Mouse (Mus musculus): ENCODE measurements around the gene Rbmxl2. TPM values are rescaled to one million over a fixed set of nuclear protein-coding genes. Genes with fewer than 3 reads are reported as not detected.

Gene Rbmxl2
- polyA plus RNA-seq (2015; fragmentation: Nextera tagmentation; extraction: Ambion mirVana): not detected in 2 replicates

DNA sequence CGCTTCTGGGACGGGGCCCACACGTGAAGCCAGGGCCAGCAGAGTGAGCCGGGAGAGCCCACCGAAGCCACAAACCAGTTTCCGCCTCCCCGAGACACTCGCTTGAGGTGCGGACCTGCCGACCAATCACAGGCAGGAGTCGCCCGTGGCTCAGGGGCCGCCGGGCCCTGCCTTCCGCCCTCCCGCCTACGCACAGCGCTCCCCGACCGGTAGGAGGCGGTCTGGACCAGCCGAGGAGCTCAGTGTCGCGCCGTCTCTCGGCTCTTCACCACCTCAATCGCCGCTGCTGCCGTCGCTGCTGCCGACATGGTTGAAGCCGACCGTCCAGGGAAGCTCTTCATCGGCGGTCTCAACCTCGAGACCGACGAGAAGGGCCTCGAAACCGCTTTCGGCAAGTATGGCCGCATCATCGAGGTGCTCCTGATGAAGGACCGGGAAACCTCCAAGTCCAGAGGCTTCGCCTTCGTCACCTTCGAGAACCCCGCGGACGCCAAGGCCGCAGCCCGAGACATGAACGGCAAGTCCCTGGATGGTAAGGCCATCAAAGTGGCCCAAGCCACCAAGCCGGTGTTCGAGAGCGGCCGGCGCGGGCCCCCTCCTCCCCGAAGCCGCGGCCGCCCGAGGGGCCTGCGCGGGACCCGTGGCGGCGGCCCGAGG is at the start of gene Rbmxl2:
Rbmxl2 (plus strand) TSS at position 242 of the 657 bp plus-strand sequence.
- no peak for DNase-seq (ENCODE audit: low spot score)

DNA sequence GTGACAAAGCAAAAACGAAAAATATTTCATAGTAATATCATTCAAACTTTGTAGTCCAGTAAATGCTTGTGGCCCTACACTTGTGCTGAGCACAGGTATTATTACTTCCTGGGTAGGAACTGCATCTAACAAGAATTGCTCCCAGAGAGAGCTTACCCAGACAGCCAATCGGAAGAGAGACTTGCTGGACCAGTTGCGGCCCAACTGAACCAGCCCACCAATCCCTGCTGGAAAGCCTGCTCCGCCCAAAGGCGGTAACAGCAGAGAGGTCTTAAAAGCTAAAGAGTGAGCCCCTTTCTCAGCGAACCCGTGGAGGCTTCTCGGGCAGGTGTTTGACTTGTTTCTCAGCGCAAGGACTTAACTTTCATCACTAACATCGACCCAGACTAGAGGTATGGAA is 42.6 kb upstream of the Rbmxl2 start, which contains the start of gene Nlrp14:
Nlrp14 (plus strand) TSS at position 301 of the 400 bp plus-strand sequence.
- DNase-seq (ENCODE audit: low spot score): no peak

DNA sequence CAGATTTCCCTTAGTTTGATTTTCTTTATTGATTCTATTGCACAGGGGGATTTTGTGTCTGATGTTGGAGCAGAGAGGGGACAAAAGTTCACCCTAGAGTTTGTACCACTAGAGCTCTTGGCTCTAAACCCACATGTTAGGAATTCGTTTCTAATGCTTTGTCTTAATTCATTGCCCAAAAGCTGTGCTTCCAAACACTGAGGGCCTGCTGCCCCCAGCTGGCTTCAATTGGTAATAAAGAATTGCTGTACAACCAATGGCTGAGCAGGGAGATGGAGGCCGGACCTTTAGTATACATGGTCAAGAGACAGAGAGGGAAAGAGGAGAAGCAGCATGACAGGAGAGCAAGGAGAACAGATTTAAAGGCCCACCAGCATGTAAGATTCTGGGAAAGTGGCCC is 28.8 kb upstream of the Rbmxl2 start:
- no peak for DNase-seq (ENCODE audit: low spot score)

DNA sequence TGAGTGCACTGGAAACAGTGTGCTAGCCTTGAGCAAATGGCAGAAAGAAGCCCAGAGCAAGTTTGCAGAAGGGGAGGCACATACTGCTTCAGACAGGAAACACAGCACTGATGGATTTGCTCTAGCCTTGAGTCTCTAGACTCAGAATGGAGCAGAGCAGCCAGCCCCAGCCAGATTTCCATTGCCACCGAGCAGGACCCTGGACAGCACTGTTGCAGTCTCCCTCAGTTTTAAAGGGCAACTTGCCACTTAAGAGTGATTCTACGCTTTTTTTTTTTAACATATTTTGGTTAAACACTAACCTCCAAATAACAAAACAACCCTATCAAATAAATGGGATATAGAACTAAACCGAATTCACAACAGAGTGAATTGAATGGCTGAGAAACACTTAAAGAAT is 7.4 kb upstream of the Rbmxl2 start:
- no peak for DNase-seq (ENCODE audit: low spot score)

DNA sequence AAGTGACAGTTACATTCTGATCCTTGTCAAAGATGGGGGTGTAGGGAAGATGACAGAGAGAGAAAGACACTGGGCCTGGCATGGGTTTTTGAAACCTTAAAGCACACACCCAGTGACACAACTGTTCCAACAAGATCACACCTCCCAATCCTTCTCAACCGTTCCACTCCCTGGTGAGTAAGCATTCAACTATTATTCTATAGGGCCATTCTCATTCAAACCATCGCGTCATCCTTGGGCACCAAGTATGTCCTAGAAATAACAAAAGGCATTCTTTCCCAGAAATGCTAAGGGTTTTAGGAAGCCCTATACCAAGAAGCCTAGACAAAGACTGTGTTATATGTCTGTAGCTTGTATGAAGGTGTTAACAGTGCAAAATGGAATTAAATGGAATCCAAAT is 1.4 kb upstream of the Rbmxl2 start:
- DNase-seq (ENCODE audit: low spot score): no peak

DNA sequence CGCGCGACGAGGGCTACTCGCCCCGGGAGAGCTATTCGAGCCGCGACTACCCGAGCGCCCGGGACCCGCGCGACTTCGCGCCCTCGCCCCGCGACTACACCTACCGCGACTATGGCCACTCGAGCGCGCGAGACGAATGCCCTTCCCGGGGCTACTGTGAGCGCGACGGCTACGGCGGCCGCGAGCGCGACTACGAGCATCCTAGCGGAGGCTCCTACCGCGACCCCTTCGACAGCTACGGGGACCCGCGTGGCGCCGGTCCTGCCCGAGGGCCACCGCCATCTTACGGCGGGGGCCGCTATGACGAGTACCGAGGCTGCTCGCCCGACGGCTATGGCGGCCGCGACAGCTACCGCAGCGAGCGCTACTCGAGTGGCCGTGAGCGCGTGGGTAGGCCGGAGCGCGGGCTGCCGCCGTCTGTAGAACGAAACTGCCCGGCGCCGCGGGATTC is 906 bp downstream of the Rbmxl2 start:
- no peak for DNase-seq (ENCODE audit: low spot score)

DNA sequence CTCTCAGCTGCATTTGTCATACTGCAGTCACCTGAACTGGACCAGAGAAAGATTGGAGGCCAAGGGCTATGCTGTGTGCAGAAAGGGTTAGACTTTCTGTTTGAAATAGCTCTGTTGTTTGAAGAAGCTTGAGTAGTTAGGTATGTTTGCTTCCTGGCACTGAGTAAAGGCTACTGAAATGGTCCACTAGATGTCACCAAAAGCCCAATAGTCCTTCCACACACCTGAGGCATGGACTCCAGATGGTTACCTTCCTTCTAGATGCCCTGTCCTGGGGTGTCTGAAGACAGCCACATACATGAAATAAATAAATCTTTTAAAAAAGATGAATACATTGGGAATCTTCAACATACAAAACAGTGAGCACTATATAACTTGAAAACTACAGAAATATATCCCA is 6.5 kb downstream of the Rbmxl2 start:
- no peak for DNase-seq (ENCODE audit: low spot score)

DNA sequence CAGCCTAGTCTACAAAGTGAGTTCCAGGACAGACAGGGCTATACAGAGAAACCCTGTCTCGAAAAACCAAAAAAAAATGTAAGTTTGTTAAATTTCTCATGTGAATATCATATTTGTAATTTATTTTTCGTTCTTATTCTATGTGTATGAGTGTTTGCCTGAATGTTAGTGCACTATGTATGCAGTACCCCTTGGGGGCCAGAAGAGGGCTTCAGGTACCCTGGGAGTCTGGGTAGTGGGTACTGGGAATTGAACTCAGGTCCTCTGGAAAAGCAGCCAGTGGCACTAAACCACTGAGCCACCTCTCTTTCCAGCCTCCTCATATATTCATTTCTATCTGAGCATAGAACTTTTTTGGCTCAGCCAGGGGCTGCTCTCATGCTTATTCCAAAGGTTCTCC is 7.6 kb downstream of the Rbmxl2 start:
- no peak for DNase-seq (ENCODE audit: low spot score)

DNA sequence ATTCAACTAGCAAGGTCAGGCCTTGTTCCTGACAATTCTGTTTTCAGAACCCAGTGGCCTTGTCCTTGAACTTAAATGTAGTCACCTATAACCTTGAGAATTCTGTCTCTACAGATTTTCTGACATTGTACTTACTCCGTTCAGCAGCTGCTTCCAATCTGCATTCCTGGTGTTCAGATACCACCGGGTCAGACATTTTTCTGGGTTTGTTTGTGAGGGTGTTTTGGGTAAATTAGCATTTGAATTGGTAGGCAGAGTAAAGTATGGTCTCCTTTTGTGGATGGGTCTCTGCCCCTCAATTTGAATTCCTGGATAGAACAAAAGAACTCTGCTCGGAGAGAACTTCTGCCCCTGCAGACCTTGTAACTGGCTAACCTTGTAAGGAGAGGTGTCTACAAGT is 27.6 kb downstream of the Rbmxl2 start:
- no peak for DNase-seq (ENCODE audit: low spot score)

DNA sequence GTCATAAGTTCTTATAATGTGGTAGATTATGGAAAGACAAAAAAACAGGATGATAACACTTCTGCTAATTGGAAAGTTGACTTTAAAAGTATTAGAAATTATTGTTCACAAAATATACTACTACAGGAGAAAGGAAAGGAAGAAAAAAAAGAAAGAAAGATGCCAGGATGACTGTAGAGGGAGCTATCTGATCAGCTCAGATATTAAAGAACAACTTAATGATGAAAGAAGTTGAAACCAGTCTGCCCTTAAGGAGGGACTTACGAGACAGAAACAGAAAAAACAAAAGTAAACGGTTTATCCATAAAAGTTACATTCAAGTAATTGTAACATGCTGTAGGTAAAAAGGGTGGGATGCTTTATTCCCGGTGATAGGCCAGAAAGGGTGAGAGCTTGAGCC is 28.3 kb downstream of the Rbmxl2 start:
- no peak for DNase-seq (ENCODE audit: low spot score)

DNA sequence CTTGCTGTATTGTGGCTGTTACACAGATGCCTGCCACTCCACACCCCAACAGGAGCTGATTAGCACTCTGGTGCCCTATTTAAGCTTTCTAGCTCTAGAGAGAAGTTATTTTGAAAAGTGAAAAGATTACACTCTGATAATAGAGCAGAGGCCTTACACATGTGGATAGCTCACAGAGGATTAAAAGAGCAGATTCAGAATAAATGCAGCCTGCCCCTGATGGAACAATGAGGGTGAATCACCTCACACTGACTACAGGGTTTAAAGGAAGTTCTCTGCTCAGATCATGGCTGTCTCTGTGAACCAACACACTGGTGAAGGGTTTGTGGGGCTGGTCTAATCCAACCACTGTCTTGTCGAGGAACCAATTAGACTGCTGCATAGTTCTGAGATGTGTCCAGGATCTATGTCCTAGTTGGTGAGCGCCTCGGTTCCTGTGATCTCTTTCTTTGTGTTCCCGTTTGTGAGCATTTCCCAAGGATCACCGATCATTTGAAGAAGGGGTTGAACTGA is 32.2 kb downstream of the Rbmxl2 start:
- DNase-seq (ENCODE audit: low spot score): no peak

DNA sequence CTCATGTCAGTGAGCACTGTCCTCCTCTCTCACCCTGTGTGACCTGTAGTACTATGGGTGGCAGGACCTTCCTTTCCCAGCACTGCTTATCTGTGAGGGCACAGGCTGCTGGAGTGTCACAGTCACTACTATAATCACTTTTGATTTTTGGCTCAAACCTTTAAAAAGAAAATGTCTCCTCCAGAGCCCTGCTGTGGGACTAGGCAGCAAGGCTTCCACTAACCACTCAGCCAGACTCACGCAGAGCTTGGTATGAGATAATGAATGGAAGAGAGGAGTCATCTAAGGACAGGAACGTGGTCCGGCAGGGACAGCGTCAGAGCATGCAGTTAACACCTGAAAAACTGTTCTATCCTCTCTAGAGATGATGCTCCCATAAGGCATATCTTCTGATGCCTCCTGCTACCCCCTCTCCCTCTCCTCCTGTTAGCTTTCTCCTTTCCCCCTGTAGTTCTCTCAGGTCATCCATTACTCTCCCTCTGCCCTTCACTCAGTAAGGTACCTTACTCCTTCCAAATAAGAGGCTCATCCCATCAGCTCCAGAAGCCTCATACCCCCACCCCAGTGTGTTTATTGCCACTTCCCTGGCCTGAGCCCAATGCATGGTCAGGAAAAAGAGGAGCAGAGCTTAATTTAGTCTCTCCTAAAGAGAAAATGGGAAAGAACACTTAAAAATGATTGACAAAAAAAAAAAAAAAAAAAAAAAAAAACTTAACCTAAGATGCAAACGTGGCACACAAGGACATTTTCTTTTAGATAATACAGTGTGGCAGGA is 41.2 kb downstream of the Rbmxl2 start:
- no peak for DNase-seq (ENCODE audit: low spot score)

DNA sequence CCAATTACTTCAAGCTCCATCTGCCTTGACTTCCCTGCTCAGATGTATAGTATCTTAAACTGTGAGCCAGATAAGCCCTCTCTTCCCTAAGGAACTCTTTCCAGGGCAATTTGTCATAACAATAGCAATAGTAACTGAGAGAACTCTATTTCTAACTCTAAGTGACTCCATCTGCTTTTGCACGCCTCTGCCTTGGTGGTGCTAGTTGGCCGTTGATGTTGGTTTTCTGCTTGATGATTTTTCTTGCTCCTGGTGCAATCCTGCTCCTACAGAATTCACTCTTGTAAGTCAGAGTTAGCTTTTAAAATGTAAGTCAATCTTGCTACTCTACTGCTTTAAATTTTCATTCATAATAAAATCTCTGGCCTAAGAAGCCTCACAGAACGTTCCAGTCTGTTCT is 44.1 kb downstream of the Rbmxl2 start:
- DNase-seq (ENCODE audit: low spot score): no peak

DNA sequence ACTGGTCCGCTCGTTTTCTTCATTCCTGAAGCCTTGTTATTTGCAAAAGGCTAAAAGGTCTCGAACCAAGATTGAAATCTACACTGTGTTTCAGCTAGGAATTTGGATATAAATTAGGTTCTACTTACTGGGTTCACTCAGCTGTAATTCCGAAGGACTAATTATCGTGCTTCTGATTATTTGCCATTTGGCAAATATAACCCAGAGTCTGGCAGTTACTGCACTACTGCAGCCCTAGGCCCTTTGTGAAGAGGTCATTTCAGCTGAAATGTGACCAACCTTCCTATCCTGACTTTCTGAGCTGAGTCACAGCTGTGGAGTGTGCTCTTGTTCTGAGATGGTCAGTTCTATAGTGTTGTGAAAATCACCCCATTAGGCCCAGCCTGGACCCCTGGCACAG is 50.7 kb downstream of the Rbmxl2 start:
- DNase-seq (ENCODE audit: low spot score): no peak

Other genes with a start within 250 kb of the Rbmxl2 start
- not detected in 2 replicates for gene Olfr6, start 245.5 kb upstream of the Rbmxl2 start, polyA plus RNA-seq (2015; fragmentation: Nextera tagmentation; extraction: Ambion mirVana)
- gene Olfr711, start 234.0 kb upstream of the Rbmxl2 start, polyA plus RNA-seq (2015; fragmentation: Nextera tagmentation; extraction: Ambion mirVana): not detected in 2 replicates
- gene Olfr2, start 203.4 kb upstream of the Rbmxl2 start, polyA plus RNA-seq (2015; fragmentation: Nextera tagmentation; extraction: Ambion mirVana): not detected in 2 replicates
- 0.03 TPM in 1 of 2 replicates, not detected in the other for gene Olfr713, start 178.3 kb upstream of the Rbmxl2 start, polyA plus RNA-seq (2015; fragmentation: Nextera tagmentation; extraction: Ambion mirVana)
- gene Olfr714, start 138.5 kb upstream of the Rbmxl2 start, polyA plus RNA-seq (2015; fragmentation: Nextera tagmentation; extraction: Ambion mirVana): not detected in 2 replicates
- not detected in 2 replicates for gene Olfr17, start 116.2 kb upstream of the Rbmxl2 start, polyA plus RNA-seq (2015; fragmentation: Nextera tagmentation; extraction: Ambion mirVana)
- not detected in 2 replicates for gene Olfr715b, start 99.1 kb upstream of the Rbmxl2 start, polyA plus RNA-seq (2015; fragmentation: Nextera tagmentation; extraction: Ambion mirVana)
- gene Olfr715, start 78.4 kb upstream of the Rbmxl2 start, polyA plus RNA-seq (2015; fragmentation: Nextera tagmentation; extraction: Ambion mirVana): not detected in 2 replicates
- gene Olfr716, start 71.1 kb upstream of the Rbmxl2 start, polyA plus RNA-seq (2015; fragmentation: Nextera tagmentation; extraction: Ambion mirVana): not detected in 2 replicates
- 0.09 TPM in 1 of 2 replicates, not detected in the other for gene Nlrp14, start 42.5 kb upstream of the Rbmxl2 start, polyA plus RNA-seq (2015; fragmentation: Nextera tagmentation; extraction: Ambion mirVana)
- gene Syt9, start 161.3 kb downstream of the Rbmxl2 start, polyA plus RNA-seq (2015; fragmentation: Nextera tagmentation; extraction: Ambion mirVana): 0.04 and 0.08 TPM in 2 replicates